Mouse (Mus musculus): ENCODE measurements around the gene Phf13.

- TF ChIP-seq CTCF (IDR thresholded peaks at IDR 0.05; ENCODE audit: extremely low read depth, insufficient read depth, insufficient read length, insufficient replicate concordance) (no peak), POLR2A (IDR thresholded peaks at IDR 0.05; ENCODE audit: low read depth, low read length) (no peak)
Observed at GRCm38 (mm10) chr4:152001335-152001734, 5.3 kb upstream of the Phf13 start.

Data from spleen, adult 2 months (tissue).